Mouse (Mus musculus) right cerebral cortex, postnatal 14 days (tissue): ENCODE results near the gene Sprr2a3.
"Not testable (repeated sequence)": the region's sequence is repeated elsewhere in the genome, so short reads cannot be mapped to it uniquely, and the experiment has no call there.

Experiments used
- DNase-seq: peaks from one replicate; pipeline ENCODE4 v3.0.0; 2022

The Sprr2a3 gene

DNA sequence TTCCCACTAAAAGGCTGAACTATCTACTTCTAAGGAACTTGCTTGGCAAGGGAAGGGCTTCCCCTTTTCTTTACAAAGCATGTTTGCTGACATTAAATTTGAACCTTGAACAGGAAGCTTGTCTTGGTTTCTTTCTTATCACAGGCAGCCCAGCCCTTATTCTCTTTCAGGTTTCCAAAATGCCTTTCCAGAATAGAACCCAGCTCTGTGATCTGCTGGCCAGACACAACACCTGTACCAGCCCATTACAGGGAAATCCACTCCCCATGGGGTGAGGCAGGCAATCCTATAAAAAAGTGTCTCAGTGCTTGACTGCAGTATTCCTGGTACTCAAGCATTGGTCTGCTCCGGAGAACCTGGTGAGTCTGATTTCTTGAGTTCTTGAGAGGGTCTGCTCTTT lies at the start of gene Sprr2a3:
Gene Sprr2a3, plus strand, starts transcription at position 317 of the 400 bp plus-strand sequence.
- DNase-seq: not testable (repeated sequence)

DNA sequence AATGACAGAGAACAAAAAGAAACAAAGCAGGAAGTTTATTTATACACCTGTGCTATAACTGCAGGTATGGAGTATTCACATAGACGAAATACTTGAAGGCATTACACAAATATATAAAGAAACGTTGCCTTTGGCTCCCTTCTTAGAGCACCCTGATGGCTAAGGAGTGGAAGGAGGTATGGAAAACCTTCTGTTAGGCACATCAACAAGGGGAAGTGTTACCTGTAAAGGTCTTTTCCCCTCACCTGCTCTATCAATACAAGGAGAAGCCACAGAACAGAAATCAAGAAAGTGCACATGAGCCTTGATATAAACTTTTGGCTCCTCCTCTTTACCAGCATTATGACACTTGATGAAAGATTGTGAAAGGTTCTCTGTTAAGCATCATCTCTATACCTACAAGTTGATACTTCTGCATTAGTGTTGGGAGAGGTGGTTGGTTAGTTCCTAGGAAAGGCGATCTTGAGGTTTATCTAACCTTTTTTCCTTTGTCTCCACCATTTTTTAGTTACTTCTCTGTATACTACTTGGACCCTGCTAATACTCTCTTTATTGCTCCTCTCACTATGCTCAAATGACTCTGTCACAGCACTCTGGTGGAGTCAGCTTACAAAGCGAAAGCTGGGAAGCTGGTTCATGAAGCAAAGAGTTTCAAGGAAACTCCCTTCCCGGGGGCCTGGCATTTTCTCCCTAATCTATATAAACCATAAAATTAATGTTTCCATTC lies 48.6 kb upstream of the Sprr2a3 start:
- DNase-seq: not testable (repeated sequence)

DNA sequence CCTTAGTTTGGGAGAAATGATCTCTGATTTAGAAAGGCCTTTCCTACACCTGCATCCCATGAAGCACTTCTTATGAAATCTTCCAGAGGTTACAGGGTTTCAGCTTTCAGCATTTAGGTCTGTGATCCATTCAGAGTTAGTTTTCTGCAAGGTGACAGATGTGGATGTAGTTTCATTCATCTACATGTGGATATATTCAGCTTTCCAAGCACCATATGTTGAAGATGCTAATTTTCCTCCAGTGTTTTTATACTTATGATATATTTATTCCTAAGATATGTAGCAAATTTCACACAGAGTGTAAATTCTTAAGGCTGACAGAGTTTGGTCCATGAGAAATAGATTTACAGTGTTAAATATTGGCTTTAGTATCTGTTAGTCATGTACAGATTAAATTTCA lies 46.5 kb upstream of the Sprr2a3 start:
- DNase-seq: not testable (repeated sequence)

DNA sequence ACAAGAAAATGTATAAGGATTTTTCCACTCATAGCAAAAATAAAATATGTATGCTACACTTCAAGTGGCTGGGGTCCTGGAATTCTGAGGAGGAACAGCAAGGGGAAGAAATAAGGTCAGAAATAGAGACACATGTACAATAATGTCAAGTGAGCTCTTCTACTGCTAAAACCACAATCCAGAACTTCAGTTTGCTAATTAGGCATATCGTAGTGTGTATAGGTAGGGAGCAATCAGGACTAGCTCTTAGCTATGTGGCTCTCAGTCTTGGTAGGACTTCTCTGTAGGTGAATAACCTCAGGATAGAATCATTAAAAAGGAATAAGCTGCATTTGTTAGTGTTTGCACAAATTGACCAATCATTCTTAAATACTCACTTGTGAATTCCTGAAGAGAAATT lies 46.0 kb upstream of the Sprr2a3 start:
- not testable (repeated sequence) for DNase-seq

DNA sequence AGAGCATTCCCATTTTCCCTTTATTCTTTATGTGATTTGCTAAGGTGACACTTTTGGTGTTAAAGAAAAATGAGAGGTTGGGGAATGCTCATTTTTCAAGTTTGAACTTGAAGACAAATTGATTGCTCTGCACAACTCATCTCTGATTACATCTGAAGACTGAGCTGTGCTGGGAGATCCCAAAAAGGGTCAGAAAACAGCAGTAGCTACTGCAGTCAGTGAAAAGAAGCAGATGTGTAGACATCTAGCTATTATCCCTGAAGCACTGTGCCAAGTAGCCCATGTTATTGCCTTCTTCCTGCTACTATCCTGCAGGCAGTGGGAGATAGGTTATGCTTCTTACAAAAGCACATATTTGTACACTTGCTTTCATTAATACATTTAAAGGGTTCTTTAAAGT lies 40.4 kb upstream of the Sprr2a3 start:
- not testable (repeated sequence) for DNase-seq

DNA sequence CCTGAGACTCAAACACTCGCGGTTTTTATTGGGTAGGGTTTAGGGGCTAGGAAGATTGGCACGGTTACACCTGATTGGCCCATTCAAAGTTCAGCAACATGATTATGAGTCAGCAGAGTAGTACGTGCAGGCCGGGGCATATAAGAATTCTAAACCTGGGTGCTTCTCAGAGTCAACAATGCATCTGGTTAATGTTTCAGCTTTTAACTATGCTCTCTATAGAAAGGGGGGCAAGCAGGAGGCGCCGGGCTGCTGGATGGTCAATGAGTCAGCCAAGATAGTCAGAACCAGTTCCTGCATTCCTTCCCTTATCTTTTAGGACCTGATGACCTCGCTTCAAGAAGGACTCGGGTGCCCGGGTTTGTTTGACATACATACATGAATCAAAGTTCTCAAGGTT lies 39.0 kb upstream of the Sprr2a3 start:
- DNase-seq: not testable (repeated sequence)

DNA sequence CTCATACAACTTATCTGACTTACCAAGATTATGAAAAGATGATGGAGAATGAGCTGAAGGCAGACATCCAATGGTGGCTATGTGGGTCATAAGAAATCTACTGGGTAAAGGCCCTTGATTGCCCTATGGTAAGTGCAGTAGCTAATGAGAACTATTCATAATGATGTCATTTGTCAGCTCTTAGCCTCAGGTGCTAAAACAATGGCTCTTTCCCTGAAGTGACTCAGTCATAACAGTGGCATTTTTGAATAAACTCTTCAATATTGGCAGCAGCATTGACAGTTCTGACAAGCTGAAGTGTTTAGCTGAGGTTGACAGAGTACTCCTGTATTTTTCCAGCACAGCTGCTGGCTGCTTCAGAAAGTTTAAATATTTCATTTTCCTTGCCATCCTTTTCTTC lies 36.7 kb upstream of the Sprr2a3 start:
- DNase-seq: not testable (repeated sequence)

DNA sequence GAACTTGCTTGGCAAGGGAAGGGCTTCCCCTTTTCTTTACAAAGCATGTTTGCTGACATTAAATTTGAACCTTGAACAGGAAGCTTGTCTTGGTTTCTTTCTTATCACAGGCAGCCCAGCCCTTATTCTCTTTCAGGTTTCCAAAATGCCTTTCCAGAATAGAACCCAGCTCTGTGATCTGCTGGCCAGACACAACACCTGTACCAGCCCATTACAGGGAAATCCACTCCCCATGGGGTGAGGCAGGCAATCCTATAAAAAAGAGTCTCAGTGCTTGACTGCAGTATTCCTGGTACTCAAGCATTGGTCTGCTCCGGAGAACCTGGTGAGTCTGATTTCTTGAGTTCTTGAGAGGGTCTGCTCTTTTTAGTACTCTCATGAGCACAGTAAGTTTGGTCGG lies 34.8 kb upstream of the Sprr2a3 start:
- not testable (repeated sequence) for DNase-seq

DNA sequence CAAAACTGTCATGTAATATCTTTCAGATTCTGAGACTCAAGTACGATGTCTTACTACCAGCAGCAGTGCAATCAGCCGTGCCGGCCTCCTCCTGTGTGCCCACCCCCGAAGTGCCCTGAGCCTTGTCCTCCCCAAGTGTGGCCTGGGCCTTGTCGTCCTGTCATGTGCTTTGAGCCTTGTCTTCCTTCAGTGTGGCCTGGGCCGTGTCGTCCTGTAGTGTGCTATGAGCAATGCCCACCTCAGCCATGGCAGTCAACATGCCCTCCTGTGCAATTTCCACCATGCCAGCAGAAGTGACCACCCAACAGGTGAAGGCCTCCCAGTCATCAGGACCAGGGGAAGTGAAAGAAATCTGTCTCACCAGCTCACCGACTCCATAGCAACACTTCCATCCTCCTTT lies 31.4 kb upstream of the Sprr2a3 start:
- DNase-seq: not testable (repeated sequence)

DNA sequence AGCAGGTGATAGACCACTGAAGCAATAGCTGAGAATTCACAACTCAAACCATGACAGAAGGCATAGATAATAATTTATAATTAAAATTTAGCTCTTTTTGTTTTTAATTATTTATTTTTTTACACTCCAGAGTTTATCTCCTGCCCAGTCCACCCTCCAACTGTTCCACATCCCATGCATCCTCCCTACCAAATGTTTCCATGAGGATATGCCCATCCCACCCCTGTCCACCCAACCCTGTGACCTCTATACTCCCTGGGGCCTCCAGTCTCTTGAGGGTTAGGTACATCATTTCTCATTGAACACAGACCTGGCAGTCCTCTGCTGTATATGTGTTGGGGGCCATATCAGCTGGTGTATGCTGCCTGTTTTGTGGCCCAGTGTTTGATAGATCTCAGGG lies 26.7 kb upstream of the Sprr2a3 start:
- not testable (repeated sequence) for DNase-seq

DNA sequence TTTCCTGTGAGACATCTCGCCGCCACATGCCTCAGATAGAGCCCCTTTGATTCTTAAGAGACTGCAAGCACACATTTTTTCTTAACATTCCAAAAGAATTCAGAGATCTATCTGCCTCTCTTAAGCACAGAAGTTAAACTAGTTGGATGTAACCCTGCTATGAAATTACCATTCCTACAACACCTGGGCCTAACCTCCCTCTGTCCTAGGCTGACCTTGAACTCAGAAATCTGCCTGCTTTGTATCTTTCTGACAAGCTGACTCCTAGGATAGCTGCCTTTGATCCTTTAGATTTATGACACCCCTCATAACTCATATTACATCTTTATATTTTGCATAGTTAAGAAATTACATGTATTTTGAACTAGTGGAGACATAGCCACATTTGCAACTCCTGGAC lies 21.8 kb upstream of the Sprr2a3 start:
- DNase-seq: not testable (repeated sequence)

DNA sequence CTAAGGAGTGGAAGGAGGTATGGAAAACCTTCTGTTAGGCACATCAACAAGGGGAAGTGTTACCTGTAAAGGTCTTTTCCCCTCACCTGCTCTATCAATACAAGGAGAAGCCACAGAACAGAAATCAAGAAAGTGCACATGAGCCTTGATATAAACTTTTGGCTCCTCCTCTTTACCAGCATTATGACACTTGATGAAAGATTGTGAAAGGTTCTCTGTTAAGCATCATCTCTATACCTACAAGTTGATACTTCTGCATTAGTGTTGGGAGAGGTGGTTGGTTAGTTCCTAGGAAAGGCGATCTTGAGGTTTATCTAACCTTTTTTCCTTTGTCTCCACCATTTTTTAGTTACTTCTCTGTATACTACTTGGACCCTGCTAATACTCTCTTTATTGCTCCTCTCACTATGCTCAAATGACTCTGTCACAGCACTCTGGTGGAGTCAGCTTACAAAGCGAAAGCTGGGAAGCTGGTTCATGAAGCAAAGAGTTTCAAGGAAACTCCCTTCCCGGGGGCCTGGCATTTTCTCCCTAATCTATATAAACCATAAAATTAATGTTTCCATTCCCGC lies 13.7 kb upstream of the Sprr2a3 start:
- DNase-seq: not testable (repeated sequence)

DNA sequence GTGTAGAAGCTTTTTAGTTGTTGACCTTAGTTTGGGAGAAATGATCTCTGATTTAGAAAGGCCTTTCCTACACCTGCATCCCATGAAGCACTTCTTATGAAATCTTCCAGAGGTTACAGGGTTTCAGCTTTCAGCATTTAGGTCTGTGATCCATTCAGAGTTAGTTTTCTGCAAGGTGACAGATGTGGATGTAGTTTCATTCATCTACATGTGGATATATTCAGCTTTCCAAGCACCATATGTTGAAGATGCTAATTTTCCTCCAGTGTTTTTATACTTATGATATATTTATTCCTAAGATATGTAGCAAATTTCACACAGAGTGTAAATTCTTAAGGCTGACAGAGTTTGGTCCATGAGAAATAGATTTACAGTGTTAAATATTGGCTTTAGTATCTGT lies 11.7 kb upstream of the Sprr2a3 start:
- DNase-seq: not testable (repeated sequence)

DNA sequence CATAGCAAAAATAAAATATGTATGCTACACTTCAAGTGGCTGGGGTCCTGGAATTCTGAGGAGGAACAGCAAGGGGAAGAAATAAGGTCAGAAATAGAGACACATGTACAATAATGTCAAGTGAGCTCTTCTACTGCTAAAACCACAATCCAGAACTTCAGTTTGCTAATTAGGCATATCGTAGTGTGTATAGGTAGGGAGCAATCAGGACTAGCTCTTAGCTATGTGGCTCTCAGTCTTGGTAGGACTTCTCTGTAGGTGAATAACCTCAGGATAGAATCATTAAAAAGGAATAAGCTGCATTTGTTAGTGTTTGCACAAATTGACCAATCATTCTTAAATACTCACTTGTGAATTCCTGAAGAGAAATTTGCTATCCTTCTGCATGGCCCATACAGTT lies 11.2 kb upstream of the Sprr2a3 start:
- DNase-seq: not testable (repeated sequence)

DNA sequence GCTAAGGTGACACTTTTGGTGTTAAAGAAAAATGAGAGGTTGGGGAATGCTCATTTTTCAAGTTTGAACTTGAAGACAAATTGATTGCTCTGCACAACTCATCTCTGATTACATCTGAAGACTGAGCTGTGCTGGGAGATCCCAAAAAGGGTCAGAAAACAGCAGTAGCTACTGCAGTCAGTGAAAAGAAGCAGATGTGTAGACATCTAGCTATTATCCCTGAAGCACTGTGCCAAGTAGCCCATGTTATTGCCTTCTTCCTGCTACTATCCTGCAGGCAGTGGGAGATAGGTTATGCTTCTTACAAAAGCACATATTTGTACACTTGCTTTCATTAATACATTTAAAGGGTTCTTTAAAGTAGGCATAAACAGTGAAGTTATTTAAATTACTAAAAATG lies 5.6 kb upstream of the Sprr2a3 start:
- DNase-seq: not testable (repeated sequence)

DNA sequence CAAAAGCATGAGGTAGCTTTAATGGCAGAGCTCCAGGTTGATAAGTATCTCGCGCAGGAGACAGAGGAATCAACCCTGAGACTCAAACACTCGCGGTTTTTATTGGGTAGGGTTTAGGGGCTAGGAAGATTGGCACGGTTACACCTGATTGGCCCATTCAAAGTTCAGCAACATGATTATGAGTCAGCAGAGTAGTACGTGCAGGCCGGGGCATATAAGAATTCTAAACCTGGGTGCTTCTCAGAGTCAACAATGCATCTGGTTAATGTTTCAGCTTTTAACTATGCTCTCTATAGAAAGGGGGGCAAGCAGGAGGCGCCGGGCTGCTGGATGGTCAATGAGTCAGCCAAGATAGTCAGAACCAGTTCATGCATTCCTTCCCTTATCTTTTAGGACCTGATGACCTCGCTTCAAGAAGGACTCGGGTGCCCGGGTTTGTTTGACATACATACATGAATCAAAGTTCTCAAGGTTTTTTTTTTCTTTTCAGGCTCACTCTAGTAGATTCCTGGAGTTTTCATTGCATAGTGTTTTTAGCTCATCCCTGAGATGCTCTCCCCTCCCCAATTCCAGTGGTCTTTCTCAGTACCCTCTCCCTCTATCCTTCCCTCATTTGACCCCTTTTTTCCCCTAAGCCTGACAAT lies 4.1 kb upstream of the Sprr2a3 start:
- not testable (repeated sequence) for DNase-seq

DNA sequence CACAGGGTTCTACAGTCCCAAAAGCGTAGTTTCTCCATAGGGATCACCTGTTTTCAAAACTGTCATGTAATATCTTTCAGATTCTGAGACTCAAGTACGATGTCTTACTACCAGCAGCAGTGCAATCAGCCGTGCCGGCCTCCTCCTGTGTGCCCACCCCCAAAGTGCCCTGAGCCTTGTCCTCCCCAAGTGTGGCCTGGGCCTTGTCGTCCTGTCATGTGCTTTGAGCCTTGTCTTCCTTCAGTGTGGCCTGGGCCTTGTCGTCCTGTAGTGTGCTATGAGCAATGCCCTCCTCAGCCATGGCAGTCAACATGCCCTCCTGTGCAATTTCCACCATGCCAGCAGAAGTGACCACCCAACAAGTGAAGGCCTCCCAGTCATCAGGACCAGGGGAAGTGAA lies 3.3 kb downstream of the Sprr2a3 start:
- not testable (repeated sequence) for DNase-seq

DNA sequence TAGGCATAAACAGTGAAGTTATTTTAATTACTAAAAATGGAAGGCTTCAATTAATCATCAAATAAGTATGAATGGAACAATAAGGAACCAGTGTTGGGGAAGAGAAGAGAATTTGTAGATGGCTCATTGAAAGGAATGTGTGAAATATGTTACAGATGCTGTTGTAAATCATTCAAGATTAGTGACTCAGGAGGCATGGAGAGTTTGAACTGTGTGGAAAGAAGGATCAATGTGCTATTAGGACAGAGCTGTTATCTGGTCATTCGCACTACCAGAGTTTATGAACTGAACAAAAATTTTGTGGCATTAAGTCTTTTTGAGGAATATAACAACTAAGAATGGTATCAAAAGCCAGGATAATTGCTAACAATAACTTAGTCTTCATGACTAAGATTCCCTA lies 22.2 kb downstream of the Sprr2a3 start:
- DNase-seq: no peak

DNA sequence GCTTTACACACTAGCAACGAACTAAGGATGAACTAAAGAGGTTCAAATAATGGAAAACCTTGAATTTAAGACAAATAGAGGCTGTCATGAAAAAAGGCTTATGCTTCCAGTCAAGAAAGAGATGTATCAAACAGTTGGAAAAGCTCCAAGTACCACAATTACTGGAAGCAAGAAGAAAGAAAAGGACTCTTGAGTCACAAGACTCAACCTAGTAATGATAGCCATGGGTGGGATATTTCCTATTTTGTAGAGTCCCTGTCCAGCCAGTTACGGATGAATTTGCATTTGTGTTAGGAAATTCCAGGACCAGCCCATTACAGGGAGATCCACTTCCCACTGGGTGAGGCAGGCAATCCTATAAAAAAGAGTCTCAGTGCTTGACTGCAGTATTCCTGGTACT lies 31.1 kb downstream of the Sprr2a3 start, which contains the start of gene Sprr2b:
Gene Sprr2b, plus strand, starts transcription at position 301 of the 400 bp plus-strand sequence.
- no peak for DNase-seq

DNA sequence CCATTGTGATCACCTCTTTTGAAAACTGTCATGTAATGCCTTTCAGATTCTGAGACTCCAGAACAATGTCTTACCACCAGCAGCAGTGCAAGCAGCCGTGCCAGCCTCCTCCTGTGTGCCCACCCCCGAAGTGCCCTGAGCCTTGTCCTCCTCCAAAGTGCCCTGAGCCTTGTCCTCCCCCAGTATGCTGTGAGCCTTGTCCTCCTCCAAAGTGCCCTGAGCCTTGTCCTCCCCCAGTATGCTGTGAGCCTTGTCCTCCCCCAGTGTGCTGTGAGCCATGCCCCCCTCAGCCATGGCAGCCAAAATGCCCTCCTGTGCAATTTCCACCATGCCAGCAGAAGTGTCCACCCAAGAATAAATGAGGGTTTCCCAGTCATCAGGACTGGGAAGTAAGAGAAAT lies 32.2 kb downstream of the Sprr2a3 start:
- DNase-seq: no peak

DNA sequence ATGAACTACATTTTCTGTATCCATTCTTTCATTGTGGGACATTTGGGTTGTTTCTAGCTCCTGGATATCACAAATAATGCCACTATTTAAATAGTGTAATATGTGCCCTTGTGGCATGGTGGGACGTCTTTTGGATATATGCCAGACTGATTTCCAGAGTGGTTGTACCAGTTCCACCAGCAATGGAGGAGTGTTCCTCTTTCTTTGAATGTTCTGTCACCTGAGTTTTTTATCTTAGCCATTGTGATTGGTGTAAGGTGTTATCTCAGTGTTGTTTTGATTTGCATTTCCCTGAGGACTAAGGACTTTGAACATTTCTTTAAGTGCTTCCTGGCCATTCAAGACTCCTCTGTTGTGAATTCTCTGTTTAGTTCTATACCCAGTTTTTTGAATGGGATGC lies 51.1 kb downstream of the Sprr2a3 start:
- DNase-seq: no peak

DNA sequence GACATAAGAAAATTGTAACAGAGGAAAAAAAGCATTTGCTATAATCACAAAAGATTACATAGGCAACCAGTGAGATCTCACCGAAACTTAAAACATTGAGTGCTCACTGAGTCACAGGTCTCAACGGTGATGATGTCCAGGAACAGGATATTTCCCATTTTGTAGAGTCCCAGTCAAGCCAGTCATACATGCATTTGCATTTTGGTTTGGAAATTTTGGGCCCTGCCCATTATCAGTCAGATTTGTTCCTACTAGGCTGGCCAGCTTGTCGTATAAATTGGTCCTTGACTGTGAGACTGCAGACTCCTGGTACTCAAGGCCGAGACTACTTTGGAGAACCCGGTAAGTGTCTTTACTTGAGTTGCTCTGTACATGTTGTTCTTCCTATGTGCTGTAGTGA lies 53.6 kb downstream of the Sprr2a3 start, which contains the start of gene Sprr2d:
Gene Sprr2d, plus strand, starts transcription at position 301 of the 400 bp plus-strand sequence.
- no peak for DNase-seq
